Mouse (Mus musculus) E14TG2a.4 (cell line): Measurements from ENCODE around the gene Bcl9.

Experiments
- CTCF ChIP-seq: conservative IDR thresholded peaks from 2 replicates; pipeline ENCODE4 v1.5.1; 2014; ENCODE audit warnings: low read length
- NANOG ChIP-seq: IDR thresholded peaks from 2 replicates; pipeline ENCODE4 v1.6.1; 2014; ENCODE audit warnings: borderline replicate concordance, low read length, mixed read lengths

DNA sequence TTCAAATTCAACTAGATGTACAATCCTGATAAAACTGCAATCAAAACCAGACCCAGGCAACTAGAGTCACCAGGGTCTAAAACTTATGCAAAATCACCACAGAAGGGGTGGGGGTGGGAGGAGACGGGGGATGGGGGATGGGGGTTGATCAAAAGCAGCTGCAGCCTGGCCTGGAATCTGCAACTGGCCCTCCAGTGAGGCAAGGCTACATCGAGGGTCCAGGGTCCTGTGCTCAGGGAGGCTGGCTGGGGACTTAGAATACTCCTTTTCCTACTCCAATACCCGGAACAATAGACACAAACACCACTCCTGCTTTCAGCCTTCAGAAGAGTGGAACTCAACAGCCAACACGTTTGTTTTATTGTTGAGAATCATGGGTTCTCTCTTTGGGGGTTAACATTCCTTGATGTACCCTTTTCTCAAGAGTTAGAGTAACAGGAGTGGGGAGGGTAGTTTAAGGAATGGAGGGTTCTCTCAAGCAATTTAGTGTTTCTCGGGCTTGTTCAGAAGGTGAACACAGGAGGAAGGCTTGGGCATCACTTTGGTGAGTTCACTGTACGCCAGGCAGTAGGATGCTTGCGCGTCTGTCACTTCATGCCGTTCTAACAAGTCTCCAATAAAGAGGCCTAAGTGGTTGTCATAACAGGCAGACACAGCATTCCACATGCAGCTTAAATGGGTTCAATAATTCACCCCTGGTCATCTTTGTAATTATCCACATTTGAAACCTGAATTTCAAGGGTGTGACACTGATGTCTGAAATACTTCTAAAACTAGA is 43.7 kb downstream of the Bcl9 start:
- no peak for TF ChIP-seq CTCF
- TF ChIP-seq NANOG, result no peak
